Mouse (Mus musculus) ES-E14 (cell line): ENCODE data around the gene Cyth3. TPM values are rescaled to one million over a fixed set of nuclear protein-coding genes. Genes with fewer than 3 reads are reported as not detected.

ENCODE experiments used
- DNase-seq: peaks from one replicate; pipeline ENCODE4 v3.0.0-alpha.2; 2013; ENCODE audit warnings: low read depth, low spot score
- H3K27ac ChIP-seq: 2 replicates; pipeline ENCODE4 v1.5.1; 2012; ENCODE audit warnings: low read depth, mild to moderate bottlenecking, low read length, moderate library complexity, mixed read lengths; ENCODE audit not compliant: poor library complexity, insufficient read depth, severe bottlenecking
- H3K36me3 ChIP-seq: 2 replicates; pipeline ENCODE4 v1.6.1; 2012; ENCODE audit warnings: mild to moderate bottlenecking, low read length, moderate library complexity, mixed read lengths; ENCODE audit not compliant: control insufficient read depth, poor library complexity, insufficient read depth, severe bottlenecking
- H3K4me1 ChIP-seq, 2 experiments: fragments of 150-350 bp in 1 of 2; sonication (generic) in 1 of 2; 2 replicates each; pipeline ENCODE4 v1.6.1; 2012; ENCODE audit warnings: low read length in 2 of 2, mild to moderate bottlenecking in 1 of 2, mixed read lengths in 1 of 2; ENCODE audit not compliant: control insufficient read depth in 2 of 2, insufficient read depth in 2 of 2, poor library complexity in 1 of 2
- H3K4me3 ChIP-seq, 2 experiments: fragments of 150-350 bp in 1 of 2; sonication (generic) in 1 of 2; 2 replicates each; pipeline ENCODE4 v1.5.1; 2012; ENCODE audit warnings: low read length in 2 of 2, low read depth in 1 of 2, mild to moderate bottlenecking in 1 of 2, mixed read lengths in 1 of 2; ENCODE audit not compliant: insufficient read depth in 1 of 2, poor library complexity in 1 of 2, severe bottlenecking in 1 of 2
- H3K9ac ChIP-seq: 2 replicates; pipeline ENCODE4 v1.6.1; 2012; ENCODE audit warnings: low read depth, mild to moderate bottlenecking, low read length, mixed read lengths; ENCODE audit not compliant: poor library complexity, insufficient read depth, severe bottlenecking
- H3K9me3 ChIP-seq: fragments of 150-350 bp; sonication (generic); 2 replicates; pipeline ENCODE4 v1.6.1; 2012; ENCODE audit warnings: low read depth, mild to moderate bottlenecking, low read length; ENCODE audit not compliant: control insufficient read depth, insufficient read depth
- CHD2 ChIP-seq: IDR thresholded peaks from 2 replicates; pipeline ENCODE4 v1.6.1; 2014; ENCODE audit warnings: mild to moderate bottlenecking, low read depth, low read length, inconsistent platforms
- HCFC1 ChIP-seq: IDR thresholded peaks from 2 replicates; pipeline ENCODE4 v1.6.1; 2012; ENCODE audit warnings: low read length, inconsistent platforms, borderline replicate concordance; ENCODE audit not compliant: insufficient read depth
- MAFK ChIP-seq: IDR thresholded peaks from 2 replicates; pipeline ENCODE4 v1.6.1; 2014; ENCODE audit warnings: mild to moderate bottlenecking, low read depth, low read length, inconsistent platforms; ENCODE audit not compliant: insufficient read depth
- ZC3H11A ChIP-seq: IDR thresholded peaks from 2 replicates; pipeline ENCODE4 v1.6.1; 2012; ENCODE audit warnings: low read depth, mild to moderate bottlenecking, inconsistent platforms, low read length, borderline replicate concordance
- ZNF384 ChIP-seq: IDR thresholded peaks from 2 replicates; pipeline ENCODE4 v1.6.1; 2012; ENCODE audit warnings: low read depth, low read length, inconsistent platforms
- in situ Hi-C, 2 experiments: fragments of 600-800 bp; cut with MboI; formaldehyde crosslinking; loops; one replicate each; pipeline ENCODE4 v1.15.1; 2025; ENCODE audit warnings: low sequenced_read_pairs in 2 of 2, inconsistent platforms in 1 of 2; ENCODE audit not compliant: unreplicated experiment in 2 of 2
- total RNA-seq: library from RNA; depleted of rRNA; stranded (reverse); fragments of 300-350 nt; gene quantifications from 2 replicates; pipeline ENCODE4 v1.2.3, GENCODE M21; 2012

Gene Cyth3
- total RNA-seq, 1 experiment = 11.0 TPM

- no peak overlapping the region for H3K27ac ChIP-seq
- no peak overlapping the region for H3K4me3 ChIP-seq
- no peak overlapping the region for H3K9ac ChIP-seq
- H3K9me3 ChIP-seq = no peaks in the 10 kb centered on the region
- no peaks in the 10 kb centered on the region for H3K4me1 ChIP-seq
- no peaks in the 10 kb centered on the region for H3K36me3 ChIP-seq
- TF ChIP-seq HCFC1 (no peak), ZC3H11A (no peak), ZNF384 (no peak), MAFK (no peak), CHD2 (no peak)
- in situ Hi-C loops = no loop called here
- no peak for DNase-seq
Measured at GRCm38 (mm10) chr5:143655511-143655943, 33.3 kb downstream of the Cyth3 start.

GRCm38 (mm10) chr5:143656708-143657245 is 34.5 kb downstream of the Cyth3 start:
- H3K4me3 ChIP-seq = no peak overlapping the region
- no peaks in the 10 kb centered on the region for H3K36me3 ChIP-seq
- H3K4me1 ChIP-seq = no peaks in the 10 kb centered on the region
- TF ChIP-seq ZNF384 (no peak), MAFK (no peak), ZC3H11A (no peak), CHD2 (no peak), HCFC1 (no peak)
- no peak overlapping the region for H3K27ac ChIP-seq
- in situ Hi-C loops = no loop called here
- H3K9ac ChIP-seq = no peak overlapping the region
- H3K9me3 ChIP-seq = no peaks in the 10 kb centered on the region
- no peak for DNase-seq

- Histone ChIP-seq H3K36me3 (no peaks in the 10 kb centered on the region), H3K4me1 (no peaks in the 10 kb centered on the region), H3K27ac (no peak overlapping the region), H3K9ac (no peak overlapping the region), H3K9me3 (no peaks in the 10 kb centered on the region), H3K4me3 (no peak overlapping the region)
- no peak for DNase-seq
- no peak for TF ChIP-seq ZNF384
- no peak for TF ChIP-seq MAFK
- TF ChIP-seq HCFC1 = no peak
- TF ChIP-seq CHD2 = no peak
- TF ChIP-seq ZC3H11A = no peak
- in situ Hi-C loops = no loop called here
Measured at GRCm38 (mm10) chr5:143659021-143659523, 36.8 kb downstream of the Cyth3 start.

GRCm38 (mm10) chr5:143663074-143663687 is 40.9 kb downstream of the Cyth3 start:
- Histone ChIP-seq H3K9me3 (no peaks in the 10 kb centered on the region), H3K9ac (no peak overlapping the region), H3K36me3 (no peaks in the 10 kb centered on the region), H3K4me3 (no peak overlapping the region), H3K27ac (no peak overlapping the region), H3K4me1 (no peaks in the 10 kb centered on the region)
- in situ Hi-C loops = no loop called here
- TF ChIP-seq MAFK (no peak), HCFC1 (no peak), CHD2 (no peak)
- no peak for DNase-seq
